Mouse (Mus musculus): Measurements from ENCODE around the gene Mast2. TPM values are rescaled to one million over a fixed set of nuclear protein-coding genes. Genes with fewer than 3 reads are reported as not detected.

The Mast2 gene
- total and polyA plus RNA-seq, 3 experiments = 4.2 to 21.4 (median 11.1) TPM

DNA sequence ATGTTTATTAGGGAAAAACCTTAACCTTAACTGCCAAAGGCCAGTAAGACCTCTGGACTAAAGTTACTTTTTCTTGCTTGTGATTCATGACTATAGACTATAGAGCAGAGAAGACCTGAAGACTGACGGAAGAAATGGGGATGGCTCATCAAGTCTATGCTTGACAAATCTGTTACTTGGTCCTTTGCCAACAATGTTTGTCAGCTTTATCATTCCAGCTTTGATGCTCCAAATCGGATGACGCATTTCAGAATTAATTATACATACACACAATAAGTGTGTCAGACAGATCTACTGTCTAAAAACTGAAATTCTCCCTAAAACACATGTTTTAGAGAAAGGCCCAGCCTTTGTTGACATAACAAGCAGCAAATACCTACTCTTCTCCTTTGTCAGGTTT is 134.7 kb downstream of the Mast2 start:
- H3K4me2 ChIP-seq (ENCODE audit: insufficient read depth, low read depth, poor library complexity, severe bottlenecking) = no peak overlapping the region
- no peaks in the 10 kb centered on the region for H3K27me3 ChIP-seq (replicated peaks)
- no peaks in the 10 kb centered on the region for H3K79me2 ChIP-seq (replicated peaks; ENCODE audit: control insufficient read depth, extremely low read depth, insufficient read depth, poor library complexity, severe bottlenecking)
- no peak for TF ChIP-seq CTCF (conservative IDR thresholded peaks at IDR 0.05 in 1 of 2, IDR thresholded peaks at IDR 0.05 in 1 of 2; ENCODE audit: low read depth in 2 of 2, low read length in 2 of 2)
- TF ChIP-seq POLR2AphosphoS2 (IDR thresholded peaks at IDR 0.05; ENCODE audit: low read depth, low read length) = no peak
- TF ChIP-seq IRF4 (IDR thresholded peaks at IDR 0.05; ENCODE audit: low read depth, low read length) = no peak
- TF ChIP-seq MAFK (IDR thresholded peaks at IDR 0.05; ENCODE audit: insufficient replicate concordance, low read length) = no peak
- H3K9me3 ChIP-seq (replicated peaks; ENCODE audit: low read length) = peaks cover 3% of the 10 kb centered on the region
- no peak overlapping the region for H3K27ac ChIP-seq (ENCODE audit: insufficient read depth, low read depth)
- no peak overlapping the region for H3K4me3 ChIP-seq (replicated peaks in 1 of 3; ENCODE audit: low read depth in 2 of 3, low read length in 2 of 3, poor library complexity in 1 of 3)
- no peak for DNase-seq (ENCODE audit: extremely low read depth)
- peaks cover 6 to 34% of the 10 kb centered on the region in 2 experiments for H3K36me3 ChIP-seq (replicated peaks in 1 of 2; ENCODE audit: control insufficient read depth in 1 of 2, insufficient read depth in 1 of 2, low read length in 1 of 2)
- no peak overlapping the region for H3K9ac ChIP-seq (ENCODE audit: insufficient read depth, low read depth)
- H3K4me1 ChIP-seq (ENCODE audit: control insufficient read depth in 1 of 2, insufficient read depth in 2 of 2) = no peaks in the 10 kb centered on the region
- in situ Hi-C loops (cut with MboI; ENCODE audit: low pct_ligation_motif_present, low pct_unique_long_range_greater_than_20kb, low sequenced_read_pairs) (loop anchor here (25.0 kb wide), 1 partner anchor 167 kb away; the partner anchor contains the start of genes 1700042G07Rik, Gm49337, Lurap1 and Tspan1), dilution Hi-C loops (cut with MboI; ENCODE audit: extremely low pct_ligation_motif_present, extremely low pct_unique_long_range_greater_than_20kb, low sequenced_read_pairs) (no loop called here)

DNA sequence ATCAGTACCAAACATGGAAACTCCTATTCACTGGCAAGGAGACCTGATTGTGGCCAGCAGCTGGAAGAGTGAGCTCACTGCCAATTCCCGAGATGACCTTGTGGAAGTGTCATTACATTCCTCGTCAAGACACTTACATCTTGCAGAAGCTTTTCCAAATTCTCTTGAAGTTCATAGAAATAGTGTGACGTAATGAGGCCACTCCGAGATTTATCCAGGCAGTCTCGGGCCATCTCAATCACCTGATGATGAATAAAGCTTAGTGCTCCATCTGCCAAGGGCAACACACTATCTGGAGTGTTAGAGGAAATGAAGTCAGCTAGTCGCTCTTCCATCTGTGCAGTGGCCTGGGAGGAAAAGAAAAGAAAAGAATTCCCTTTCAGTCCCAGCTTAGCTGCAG is 141.9 kb downstream of the Mast2 start:
- Histone ChIP-seq H3K4me2 (ENCODE audit: insufficient read depth, low read depth, poor library complexity, severe bottlenecking) (no peak overlapping the region), H3K4me1 (ENCODE audit: control insufficient read depth in 1 of 2, insufficient read depth in 2 of 2) (no peaks in the 10 kb centered on the region), H3K4me3 (replicated peaks in 1 of 3; ENCODE audit: low read depth in 2 of 3, low read length in 2 of 3, poor library complexity in 1 of 3) (no peak overlapping the region), H3K9me3 (replicated peaks; ENCODE audit: low read length) (no peaks in the 10 kb centered on the region), H3K36me3 (replicated peaks in 1 of 2; ENCODE audit: control insufficient read depth in 1 of 2, insufficient read depth in 1 of 2, low read length in 1 of 2) (peaks cover 11 to 62% of the 10 kb centered on the region in 2 experiments), H3K79me2 (replicated peaks; ENCODE audit: control insufficient read depth, extremely low read depth, insufficient read depth, poor library complexity, severe bottlenecking) (no peaks in the 10 kb centered on the region), H3K27me3 (replicated peaks) (no peaks in the 10 kb centered on the region), H3K27ac (ENCODE audit: insufficient read depth, low read depth) (no peak overlapping the region), H3K9ac (ENCODE audit: insufficient read depth, low read depth) (no peak overlapping the region)
- no peak for TF ChIP-seq POLR2A (IDR thresholded peaks at IDR 0.05; ENCODE audit: low read depth, low read length)
- TF ChIP-seq ZKSCAN1 (IDR thresholded peaks at IDR 0.05; ENCODE audit: borderline replicate concordance, low read depth, low read length) = no peak
- no peak for TF ChIP-seq JUN (IDR thresholded peaks at IDR 0.05; ENCODE audit: insufficient read depth, low read depth, low read length)
- no peak for TF ChIP-seq EP300 (IDR thresholded peaks at IDR 0.05; ENCODE audit: low read length)
- no peak for TF ChIP-seq ELF1 (IDR thresholded peaks at IDR 0.05; ENCODE audit: low read depth, low read length)
- no peak for TF ChIP-seq ZMIZ1 (IDR thresholded peaks at IDR 0.05; ENCODE audit: low read depth, low read length)
- no peak for TF ChIP-seq MAZ (IDR thresholded peaks at IDR 0.05; ENCODE audit: low read depth, low read length)
- dilution Hi-C loops (cut with MboI; ENCODE audit: extremely low pct_ligation_motif_present, extremely low pct_unique_long_range_greater_than_20kb, low sequenced_read_pairs) (no loop called here), in situ Hi-C loops (cut with MboI; ENCODE audit: low pct_ligation_motif_present, low pct_unique_long_range_greater_than_20kb, low sequenced_read_pairs) (no loop called here)
- DNase-seq (ENCODE audit: extremely low read depth) = no peak

DNA sequence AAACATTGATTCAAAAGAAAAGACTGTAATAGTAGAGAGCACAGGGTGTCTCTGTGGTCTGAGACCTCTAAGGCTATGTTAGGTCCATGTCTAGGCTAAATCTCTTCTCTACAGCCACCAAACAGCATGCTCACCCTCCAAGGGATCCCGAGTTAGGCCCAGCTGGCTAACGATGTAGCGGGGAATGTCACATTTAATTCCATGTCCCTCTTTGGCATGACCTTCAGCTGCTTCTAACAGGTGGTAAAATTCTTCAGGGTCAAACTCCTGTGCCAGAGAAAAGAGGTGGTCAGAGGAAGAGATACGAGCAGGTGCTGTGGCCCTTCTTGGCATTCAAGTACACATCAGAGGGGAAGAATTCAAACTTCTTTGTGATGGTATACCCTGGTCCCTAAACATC is 146.4 kb downstream of the Mast2 start:
- no peak for DNase-seq (ENCODE audit: extremely low read depth)
- H3K79me2 ChIP-seq (replicated peaks; ENCODE audit: control insufficient read depth, extremely low read depth, insufficient read depth, poor library complexity, severe bottlenecking) = no peaks in the 10 kb centered on the region
- TF ChIP-seq ELF1 (IDR thresholded peaks at IDR 0.05; ENCODE audit: low read depth, low read length) (no peak), ZKSCAN1 (IDR thresholded peaks at IDR 0.05; ENCODE audit: borderline replicate concordance, low read depth, low read length) (no peak), MAFK (IDR thresholded peaks at IDR 0.05; ENCODE audit: insufficient replicate concordance, low read length) (no peak), CTCF (conservative IDR thresholded peaks at IDR 0.05 in 1 of 2, IDR thresholded peaks at IDR 0.05 in 1 of 2; ENCODE audit: low read depth in 2 of 2, low read length in 2 of 2) (no peak), SMC3 (IDR thresholded peaks at IDR 0.05; ENCODE audit: low read depth, low read length) (no peak), POLR2AphosphoS2 (IDR thresholded peaks at IDR 0.05; ENCODE audit: low read depth, low read length) (no peak), MAZ (IDR thresholded peaks at IDR 0.05; ENCODE audit: low read depth, low read length) (no peak), RAD21 (IDR thresholded peaks at IDR 0.05; ENCODE audit: low read depth, low read length) (no peak), ETS1 (conservative IDR thresholded peaks at IDR 0.05; ENCODE audit: low read depth, low read length) (no peak), TBP (conservative IDR thresholded peaks at IDR 0.05; ENCODE audit: low read depth, low read length) (no peak), KAT2A (IDR thresholded peaks at IDR 0.05; ENCODE audit: insufficient replicate concordance, low read length) (no peak), CHD1 (IDR thresholded peaks at IDR 0.05; ENCODE audit: low read depth, low read length) (no peak), NRF1 (IDR thresholded peaks at IDR 0.05; ENCODE audit: low read depth, low read length) (no peak), ZC3H11A (IDR thresholded peaks at IDR 0.05; ENCODE audit: low read depth, low read length) (no peak), ZMIZ1 (IDR thresholded peaks at IDR 0.05; ENCODE audit: low read depth, low read length) (no peak), USF1 (IDR thresholded peaks at IDR 0.05; ENCODE audit: low read depth, low read length) (no peak)
- no peak overlapping the region for H3K27ac ChIP-seq (ENCODE audit: insufficient read depth, low read depth)
- no peaks in the 10 kb centered on the region for H3K4me1 ChIP-seq (ENCODE audit: control insufficient read depth in 1 of 2, insufficient read depth in 2 of 2)
- in situ Hi-C loops (cut with MboI; ENCODE audit: low pct_ligation_motif_present, low pct_unique_long_range_greater_than_20kb, low sequenced_read_pairs) (no loop called here), dilution Hi-C loops (cut with MboI; ENCODE audit: extremely low pct_ligation_motif_present, extremely low pct_unique_long_range_greater_than_20kb, low sequenced_read_pairs) (no loop called here)
- no peaks in the 10 kb centered on the region for H3K27me3 ChIP-seq (replicated peaks)
- H3K36me3 ChIP-seq (replicated peaks in 1 of 2; ENCODE audit: control insufficient read depth in 1 of 2, insufficient read depth in 1 of 2, low read length in 1 of 2) = peaks cover 18 to 82% of the 10 kb centered on the region in 2 experiments
- no peak overlapping the region for H3K4me2 ChIP-seq (ENCODE audit: insufficient read depth, low read depth, poor library complexity, severe bottlenecking)
- no peaks in the 10 kb centered on the region for H3K9me3 ChIP-seq (replicated peaks; ENCODE audit: low read length)
- H3K9ac ChIP-seq (ENCODE audit: insufficient read depth, low read depth) = no peak overlapping the region
- H3K4me3 ChIP-seq (replicated peaks in 1 of 3; ENCODE audit: low read depth in 2 of 3, low read length in 2 of 3, poor library complexity in 1 of 3) = no peak overlapping the region

Data from CH12.LX (cell line).